Mouse (Mus musculus) activated CD4-positive, CD25-positive, alpha-beta regulatory T cell, adult 4 months (primary cell): Measurements from ENCODE around the gene Ddit4. TPM values are rescaled to one million over a fixed set of nuclear protein-coding genes. Genes with fewer than 3 reads are reported as not detected.
"Not testable (repeated sequence)": the region's sequence is repeated elsewhere in the genome, so short reads cannot be mapped to it uniquely, and the experiment has no call there.

Source experiments
- ATAC-seq: one replicate; pipeline ENCODE4 v1.8.0; 2017
- polyA plus RNA-seq, 2 experiments: library from polyadenylated mRNA; unstranded; fragments of 100-300 nt; shearing (Covaris generic); gene quantifications; one replicate each; pipeline ENCODE4 v1.2.1; 2017

Ddit4 gene
- 10 to 100 TPM; 17.5 to 31.2 TPM for polyA plus RNA-seq

- ATAC-seq, result peak; percentile 90
Observed at GRCm38 (mm10) chr10:59951211-59952151, at the start of gene Ddit4. Gene Ddit4, minus strand, starts transcription at chr10:59951834.

GRCm38 (mm10) chr10:59999057-59999456 lies 47.4 kb upstream of the Ddit4 start:
- ATAC-seq, result no peak

GRCm38 (mm10) chr10:59997591-59997990 lies 46.0 kb upstream of the Ddit4 start:
- peak; percentile 32 for ATAC-seq

- ATAC-seq, result no peak
Observed at GRCm38 (mm10) chr10:59995889-59996288, 44.3 kb upstream of the Ddit4 start.

- ATAC-seq, result not testable (repeated sequence)
Observed at GRCm38 (mm10) chr10:59993813-59994212, 42.2 kb upstream of the Ddit4 start.

DNA sequence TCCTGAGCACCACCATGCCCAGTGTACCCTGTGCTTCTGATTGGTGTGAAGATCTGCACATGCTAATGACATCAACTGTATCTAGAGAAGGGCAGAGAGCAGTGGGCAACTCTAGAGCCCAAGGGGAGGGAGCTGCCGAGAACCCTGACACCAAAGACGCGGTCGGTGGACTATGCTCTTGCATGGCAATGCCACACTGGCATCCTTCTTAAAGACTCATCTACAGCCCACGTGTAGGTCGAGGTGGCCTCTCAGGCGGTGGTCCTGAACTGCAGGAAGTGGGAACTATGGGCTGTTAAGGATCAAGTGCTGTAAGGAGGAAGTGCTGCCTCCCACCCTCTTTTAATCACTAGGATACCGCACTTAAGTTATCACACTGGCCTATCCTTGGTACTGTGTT lies 40.4 kb upstream of the Ddit4 start:
- ATAC-seq, result no peak

DNA sequence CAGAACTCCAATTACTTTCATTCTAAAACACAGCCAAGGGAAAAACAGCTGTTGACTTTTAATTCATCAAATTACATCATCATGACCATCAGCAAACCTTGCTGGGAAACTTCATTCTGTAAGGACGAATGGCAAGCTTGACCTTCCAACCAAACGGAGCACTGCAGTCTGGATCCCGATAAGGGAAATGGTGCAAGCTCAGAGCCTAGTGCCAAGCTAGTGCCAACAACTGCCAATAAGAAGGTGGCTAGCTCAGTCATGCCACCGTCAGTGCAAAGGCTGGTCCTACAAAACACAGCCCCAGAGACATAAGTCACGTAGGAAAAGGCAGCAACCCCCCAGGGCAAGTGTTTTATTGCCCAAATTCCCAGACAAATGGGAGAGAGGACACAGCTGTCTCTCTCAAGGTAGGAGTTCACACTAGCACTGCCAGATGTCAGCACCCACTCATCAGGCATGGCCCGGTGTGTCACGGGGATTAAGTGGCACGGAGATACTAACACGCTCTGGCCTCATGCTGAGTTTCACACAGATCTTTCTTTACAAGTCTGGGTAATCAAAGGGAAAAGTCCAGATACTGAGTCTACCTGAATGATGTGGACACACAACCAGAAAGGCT lies 39.7 kb upstream of the Ddit4 start:
- ATAC-seq, result no peak

DNA sequence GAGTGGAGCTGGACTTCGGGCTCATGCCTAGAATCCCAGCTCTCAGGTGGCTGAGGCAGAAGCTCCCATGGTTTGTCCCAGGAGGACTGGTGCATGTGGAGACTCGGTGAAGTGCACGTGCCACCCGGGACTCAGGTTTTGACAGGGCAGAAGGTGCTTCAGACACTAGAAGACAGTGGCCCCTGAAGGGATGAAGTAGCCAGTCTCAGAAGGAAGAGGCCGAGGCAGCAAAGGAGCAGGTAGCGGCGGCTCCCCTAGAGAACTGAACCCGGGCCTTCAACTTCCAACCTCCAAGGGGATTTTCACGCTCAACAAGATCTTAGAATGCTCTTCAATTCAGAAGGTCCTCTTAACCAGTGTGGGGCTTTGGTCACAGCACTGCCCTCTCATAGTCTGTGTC lies 38.8 kb upstream of the Ddit4 start:
- ATAC-seq, result no peak

DNA sequence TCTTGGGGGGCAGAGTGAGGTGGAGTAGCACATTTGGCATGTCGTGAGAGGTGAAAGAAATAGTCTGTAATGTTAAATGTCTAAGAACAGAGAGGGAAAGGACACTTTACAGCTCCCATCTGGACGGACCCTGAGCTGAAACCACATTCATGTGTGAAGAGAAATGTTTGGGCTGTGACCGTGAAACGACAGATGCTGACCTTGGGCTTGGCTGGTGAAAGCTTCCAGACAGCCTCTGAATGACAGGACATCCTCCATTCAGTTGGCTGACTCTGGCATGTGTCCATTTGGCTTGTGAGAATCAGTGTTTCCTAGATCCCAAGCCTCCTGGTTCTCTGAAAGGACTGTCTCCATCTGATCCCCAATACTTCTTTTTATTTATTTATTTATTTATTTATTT lies 36.4 kb upstream of the Ddit4 start:
- ATAC-seq, result no peak

DNA sequence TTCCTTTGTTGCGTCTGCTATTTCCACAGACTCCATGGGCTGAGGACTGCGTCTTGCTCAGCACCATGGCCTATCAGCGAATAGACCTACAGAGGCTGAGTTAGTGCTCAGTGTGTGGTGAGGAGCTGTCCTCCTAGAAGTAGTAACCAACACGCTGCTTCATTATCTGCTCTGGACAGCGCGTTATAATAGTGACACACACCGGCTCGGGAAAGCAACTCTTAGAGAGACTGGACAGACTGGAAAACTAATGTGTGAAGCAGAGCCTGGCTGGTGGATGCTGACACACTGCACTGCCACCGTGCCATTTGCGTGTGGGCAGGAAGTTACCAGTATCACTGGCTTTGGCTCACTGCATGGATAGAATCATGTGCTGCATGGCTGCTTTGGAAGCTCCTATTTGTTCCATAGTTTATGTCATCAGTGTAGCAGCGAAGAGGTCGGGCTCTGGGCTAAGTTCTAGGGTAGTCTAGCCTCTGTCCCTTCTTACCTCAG lies 30.8 kb upstream of the Ddit4 start:
- ATAC-seq, result no peak

DNA sequence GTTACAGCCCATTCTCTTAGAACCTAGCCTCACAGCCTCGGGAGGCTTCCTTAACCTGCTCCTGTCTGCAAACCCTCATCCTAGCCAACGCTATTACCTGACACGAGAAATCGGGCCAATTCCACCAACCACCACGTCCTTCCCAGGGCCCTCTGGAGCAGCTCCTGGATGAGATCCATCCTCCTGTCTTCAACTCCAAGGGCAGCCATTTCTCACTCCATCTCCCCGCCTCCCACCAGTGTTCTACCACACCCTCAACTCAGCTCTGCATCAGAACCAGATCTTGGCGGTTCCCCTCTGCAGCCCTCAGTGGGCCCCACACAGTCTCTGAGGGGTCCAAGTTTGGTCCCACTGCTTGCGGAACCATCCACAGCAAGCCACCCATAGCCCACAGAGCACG lies 30.2 kb upstream of the Ddit4 start:
- ATAC-seq, result no peak

DNA sequence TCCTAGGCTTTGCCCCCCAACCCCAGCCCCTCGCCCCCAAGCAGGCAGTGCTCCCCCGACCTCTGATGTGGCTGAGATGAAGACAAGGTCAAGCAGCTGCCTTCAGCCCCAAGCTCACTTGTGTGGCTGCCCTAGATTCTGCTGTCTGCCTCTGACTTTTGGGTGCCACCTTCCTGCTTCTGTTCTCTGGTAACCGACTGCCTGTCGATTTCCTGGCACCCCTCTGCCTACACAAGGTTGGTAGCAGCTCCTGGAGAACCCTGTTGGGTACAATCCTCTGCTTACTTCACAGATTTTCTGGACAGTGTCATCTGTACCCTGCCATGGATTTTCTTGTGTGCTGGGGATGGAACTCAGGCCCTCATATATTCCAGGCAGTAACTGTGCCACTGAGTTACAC lies 29.7 kb upstream of the Ddit4 start:
- peak; percentile 38 for ATAC-seq

DNA sequence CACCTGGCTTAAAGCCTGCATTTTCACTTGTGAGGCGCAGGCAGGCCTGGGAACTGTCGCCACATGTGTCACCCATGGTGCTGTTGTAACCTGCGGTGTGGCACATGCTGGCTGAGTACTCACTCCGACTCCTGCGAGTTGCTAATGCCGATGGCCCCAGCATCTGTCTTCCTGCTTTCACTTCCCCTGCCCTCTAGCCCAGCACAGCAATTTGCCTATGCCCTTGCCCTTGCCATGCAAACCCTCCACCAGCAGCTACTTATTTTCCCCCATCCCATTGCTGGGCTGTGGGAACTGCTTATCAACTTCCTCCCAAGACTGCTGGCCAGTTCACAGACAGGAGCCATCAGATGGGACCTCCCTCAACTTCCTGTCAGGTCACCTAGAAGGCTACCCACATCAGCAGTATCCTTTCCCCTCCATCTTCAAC lies 29.2 kb upstream of the Ddit4 start:
- peak; percentile 63 for ATAC-seq

GRCm38 (mm10) chr10:59978873-59979743 lies 27.5 kb upstream of the Ddit4 start:
- no peak for ATAC-seq

DNA sequence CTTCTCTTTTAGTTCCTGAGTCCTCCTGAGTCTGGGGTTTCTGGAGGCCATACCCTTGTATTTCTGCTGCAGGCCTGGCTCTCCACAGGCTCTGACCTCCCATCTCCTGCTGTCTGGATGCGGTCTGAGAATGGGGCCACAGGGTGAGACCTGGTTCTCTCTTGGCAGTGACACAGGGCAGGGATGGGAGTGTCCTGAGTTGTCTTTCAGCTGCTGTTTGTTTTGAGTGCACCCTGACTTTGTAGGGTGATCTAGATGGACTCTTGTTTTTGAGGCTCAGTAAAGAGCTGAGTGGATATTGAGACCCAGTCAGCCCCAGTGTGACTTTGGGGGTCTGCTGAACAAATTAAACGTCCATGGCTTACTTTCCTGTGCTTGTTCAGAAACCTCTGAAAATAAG lies 26.8 kb upstream of the Ddit4 start:
- ATAC-seq, result no peak

DNA sequence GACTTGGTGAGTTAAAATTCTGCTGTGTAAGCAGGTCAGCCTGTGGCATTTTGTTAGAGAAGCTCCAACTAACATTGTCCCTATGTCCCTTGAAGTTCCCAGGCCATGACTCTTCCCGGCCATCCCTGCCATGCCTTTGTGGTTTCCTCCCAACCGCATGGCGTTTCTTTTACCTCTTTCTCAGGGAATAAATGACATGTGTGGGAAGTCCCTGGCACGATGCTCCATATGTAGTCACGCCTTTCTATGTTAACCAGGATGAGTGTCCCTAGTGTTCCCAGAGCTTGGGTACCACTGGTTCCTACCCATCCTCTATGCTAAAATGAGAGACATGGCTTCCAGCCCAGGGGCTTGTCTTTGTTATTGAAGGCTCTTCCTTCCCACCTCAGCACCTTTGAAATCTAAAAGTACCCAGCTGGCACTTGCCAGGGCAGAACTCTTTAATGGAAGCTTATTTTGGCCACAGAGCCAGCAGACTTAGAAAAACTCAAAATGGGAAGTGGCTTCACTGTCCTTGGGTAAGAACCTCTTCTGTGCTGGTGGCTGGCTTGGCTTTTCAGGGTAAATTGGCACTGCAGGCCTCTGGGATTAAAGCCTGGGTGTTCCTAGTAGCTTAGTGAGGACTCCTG lies 26.2 kb upstream of the Ddit4 start:
- no peak for ATAC-seq

- no peak for ATAC-seq
Observed at GRCm38 (mm10) chr10:59977141-59977540, 25.5 kb upstream of the Ddit4 start.

DNA sequence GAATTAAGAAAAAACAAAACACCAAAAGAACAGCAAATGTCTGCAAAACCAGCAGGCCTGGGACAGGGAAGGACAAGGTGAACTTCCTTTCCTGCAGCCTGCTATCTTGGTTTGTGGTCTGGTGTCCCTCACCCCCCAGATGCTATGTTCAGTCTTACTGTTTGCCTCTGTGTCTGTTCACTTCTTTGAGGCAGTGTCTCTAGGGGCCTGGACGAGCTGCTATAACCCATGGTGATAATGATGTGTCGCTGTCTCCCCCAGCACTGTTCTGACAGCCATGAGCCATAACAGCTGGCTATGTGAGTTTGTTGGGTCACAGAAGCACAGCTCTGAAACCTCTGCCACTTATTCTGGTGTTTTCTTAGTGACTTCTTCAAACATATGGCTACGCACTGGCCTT lies 23.2 kb upstream of the Ddit4 start:
- peak; percentile 24 for ATAC-seq

GRCm38 (mm10) chr10:59974191-59974664 lies 22.6 kb upstream of the Ddit4 start:
- peak; percentile 89 for ATAC-seq

GRCm38 (mm10) chr10:59973400-59973799 lies 21.8 kb upstream of the Ddit4 start:
- no peak for ATAC-seq

DNA sequence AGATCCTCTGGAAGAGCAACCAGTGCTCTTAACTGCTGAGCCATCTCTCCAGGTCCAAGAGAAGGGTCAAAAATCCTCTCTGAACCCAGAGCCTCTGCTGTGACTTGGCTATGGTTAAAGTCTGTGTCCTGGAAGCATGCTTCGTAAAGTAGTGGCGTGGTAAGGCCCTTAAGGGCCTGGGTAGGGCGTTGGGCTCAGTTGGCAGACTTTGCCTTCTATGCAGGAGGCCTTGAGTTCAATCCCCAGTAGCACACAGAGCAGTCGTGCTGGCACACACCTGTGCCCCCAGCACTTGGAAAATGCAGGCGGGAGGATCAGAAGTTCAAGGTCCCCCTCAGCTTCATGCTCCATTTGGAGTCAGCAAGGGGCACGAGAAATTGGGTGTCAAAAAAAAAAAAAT lies 21.4 kb upstream of the Ddit4 start:
- ATAC-seq, result no peak

GRCm38 (mm10) chr10:59972534-59972933 lies 20.9 kb upstream of the Ddit4 start:
- no peak for ATAC-seq
